Mouse (Mus musculus) heart, postnatal 0 days (tissue): ENCODE measurements at regions not wholly inside any gene's neighbourhood (a gene's known extent, or its start where the extent isn't known, plus 50 kb on each side); places are given as distances from the start of the nearest gene placed in this dataset.
A peak's percentile ranks its signal among the peaks of the same experiment; 100 is the strongest.

Experiments used
- ATAC-seq: fragments of 200-750 bp; cut with Nextera tagmentation; 2 replicates; pipeline ENCODE4 v1.8.0; 2017; ENCODE audit warnings: low read depth, moderate number of reproducible peaks, moderate library complexity; ENCODE audit not compliant: insufficient read depth
- DNase-seq: peaks from one replicate; pipeline ENCODE4 v3.0.0-alpha.2; 2016; ENCODE audit warnings: low spot score
- H3K27ac ChIP-seq: fragments of 300-500 bp; sonication (generic); 2 replicates; pipeline ENCODE4 v1.5.1; 2014; ENCODE audit warnings: low read depth, mild to moderate bottlenecking
- H3K27me3 ChIP-seq: fragments of 300-500 bp; sonication (generic); 2 replicates; pipeline ENCODE4 v1.6.1; 2014; ENCODE audit warnings: low read length, mixed read lengths; ENCODE audit not compliant: control insufficient read depth, insufficient read depth
- H3K36me3 ChIP-seq: fragments of 300-500 bp; sonication (generic); replicated peaks from 2 replicates; pipeline ENCODE4 v1.6.1; 2014; ENCODE audit warnings: low read length, mixed read lengths; ENCODE audit not compliant: control insufficient read depth, insufficient read depth
- H3K4me1 ChIP-seq: fragments of 300-500 bp; sonication (generic); 2 replicates; pipeline ENCODE4 v1.6.1; 2014; ENCODE audit warnings: antibody characterized with exemption; ENCODE audit not compliant: control insufficient read depth, insufficient read depth
- H3K4me2 ChIP-seq: fragments of 300-500 bp; sonication (generic); 2 replicates; pipeline ENCODE4 v1.6.1; 2014; ENCODE audit warnings: low read depth, mild to moderate bottlenecking, low read length, moderate library complexity
- H3K4me3 ChIP-seq: fragments of 300-500 bp; sonication (generic); 2 replicates; pipeline ENCODE4 v1.5.1; 2014; ENCODE audit warnings: low read depth, low read length
- H3K9ac ChIP-seq: fragments of 300-500 bp; sonication (generic); replicated peaks from 2 replicates; pipeline ENCODE4 v1.6.1; 2014; ENCODE audit warnings: low read depth, low read length, mixed read lengths
- H3K9me3 ChIP-seq: fragments of 300-500 bp; sonication (generic); replicated peaks from 2 replicates; pipeline ENCODE4 v1.6.1; 2016; ENCODE audit warnings: low read length; ENCODE audit not compliant: control insufficient read depth
- CTCF ChIP-seq: IDR thresholded peaks from 2 replicates; pipeline ENCODE4 v1.5.1; 2016; ENCODE audit warnings: antibody characterized with exemption, control low read depth, low read depth
- EP300 ChIP-seq: IDR thresholded peaks from 2 replicates; pipeline ENCODE4 v1.6.1; 2016; ENCODE audit warnings: antibody characterized with exemption, low read depth
- WGBS: fragments of 180-500 bp; shearing (Covaris S2); extraction: QIAGEN DNeasy Blood & Tissue Kit; methylation state at CpG from one replicate; pipeline ENCODE4 v1.1.7; 2014; 5-methylcytosine and 5-hydroxymethylcytosine counted together

GRCm38 (mm10) chr13:37513905-37514607 lies 169.0 kb downstream of the Ly86 start:
- H3K4me2 ChIP-seq = peak overlapping the region; percentile 27; the same call in 1 of the 2 replicates
- TF ChIP-seq EP300 (0 out of 2 replicates have a peak, but pooled peaks have one; percentile 49), CTCF (no peak)
- no peaks in the 10 kb centered on the region for H3K9me3 ChIP-seq
- WGBS = 34% methylated on average over 23 of the region's 23 CpGs
- no peak overlapping the region for H3K4me3 ChIP-seq
- no peak overlapping the region for H3K9ac ChIP-seq
- H3K36me3 ChIP-seq = no peaks in the 10 kb centered on the region
- H3K4me1 ChIP-seq = peaks cover 8% of the 10 kb centered on the region; the same call in 1 of the 2 replicates
- no peaks in the 10 kb centered on the region for H3K27me3 ChIP-seq
- ATAC-seq = peak; percentile 70
- peak; percentile 68 for DNase-seq
- peak overlapping the region; percentile 80 for H3K27ac ChIP-seq

GRCm38 (mm10) chr13:37514641-37515305 lies 169.8 kb downstream of the Ly86 start:
- H3K36me3 ChIP-seq = no peaks in the 10 kb centered on the region
- no peak overlapping the region for H3K4me3 ChIP-seq
- ATAC-seq (no peak), DNase-seq (no peak)
- H3K27ac ChIP-seq = peak overlapping the region; percentile 80
- peak overlapping the region; percentile 27; the same call in 1 of the 2 replicates for H3K4me2 ChIP-seq
- peaks cover under 1% of the 10 kb centered on the region; the same call in 1 of the 2 replicates for H3K4me1 ChIP-seq
- H3K9me3 ChIP-seq = no peaks in the 10 kb centered on the region
- H3K27me3 ChIP-seq = no peaks in the 10 kb centered on the region
- H3K9ac ChIP-seq = no peak overlapping the region
- 74% methylated on average over 12 of the region's 12 CpGs for WGBS
- no peak for TF ChIP-seq EP300
- no peak for TF ChIP-seq CTCF

GRCm38 (mm10) chr13:37517055-37517807 lies 172.2 kb downstream of the Ly86 start:
- no peak overlapping the region for H3K9ac ChIP-seq
- no peaks in the 10 kb centered on the region for H3K36me3 ChIP-seq
- H3K4me1 ChIP-seq = no peaks in the 10 kb centered on the region
- H3K4me2 ChIP-seq = no peak overlapping the region
- no peaks in the 10 kb centered on the region for H3K27me3 ChIP-seq
- no peak for TF ChIP-seq EP300
- no peak for TF ChIP-seq CTCF
- H3K27ac ChIP-seq = no peak overlapping the region
- no peak for DNase-seq
- 68% methylated on average over 14 of the region's 14 CpGs for WGBS
- no peaks in the 10 kb centered on the region for H3K9me3 ChIP-seq
- ATAC-seq = no peak
- no peak overlapping the region for H3K4me3 ChIP-seq

- 76% methylated on average over 3 of the region's 3 CpGs for WGBS
- ATAC-seq = no peak
These were observed 174.9 kb downstream of the Ly86 start for GRCm38 (mm10) chr13:37519948-37520347.

GRCm38 (mm10) chr13:37525097-37525726 lies 180.2 kb downstream of the Ly86 start:
- no peak for DNase-seq
- Histone ChIP-seq H3K27ac (no peak overlapping the region), H3K4me3 (no peak overlapping the region), H3K9ac (no peak overlapping the region), H3K9me3 (no peaks in the 10 kb centered on the region), H3K27me3 (no peaks in the 10 kb centered on the region), H3K36me3 (no peaks in the 10 kb centered on the region), H3K4me1 (no peaks in the 10 kb centered on the region), H3K4me2 (no peak overlapping the region)
- no peak for ATAC-seq
- TF ChIP-seq EP300 = no peak
- 94% methylated on average over 15 of the region's 15 CpGs for WGBS

More at GRCm38 (mm10) chr13:37519948-37520347, 174.9 kb downstream of the Ly86 start:
- no peak for DNase-seq
- Histone ChIP-seq H3K27ac (no peak overlapping the region), H3K9me3 (no peaks in the 10 kb centered on the region), H3K4me1 (no peaks in the 10 kb centered on the region), H3K36me3 (no peaks in the 10 kb centered on the region), H3K4me3 (no peak overlapping the region), H3K4me2 (no peak overlapping the region), H3K9ac (no peak overlapping the region), H3K27me3 (no peaks in the 10 kb centered on the region)
- TF ChIP-seq CTCF (peak; percentile 21; the same call in 1 of the 2 replicates), EP300 (no peak)
